Mouse (Mus musculus) brain, embryonic 14.5 days (tissue): ENCODE measurements around the gene 4930590J08Rik.

Experiments used
- CTCF ChIP-seq: fragments of 200-500 bp; IDR thresholded peaks from 2 replicates; pipeline ENCODE4 v1.5.1; 2012; ENCODE audit warnings: inconsistent platforms, mild to moderate bottlenecking, moderate library complexity, borderline replicate concordance; ENCODE audit not compliant: insufficient read depth, insufficient read length; ENCODE audit errors: extremely low read depth
- POLR2A ChIP-seq: fragments of 200-500 bp; IDR thresholded peaks from 2 replicates; pipeline ENCODE4 v1.6.1; 2012; ENCODE audit warnings: mild to moderate bottlenecking, inconsistent platforms, borderline replicate concordance; ENCODE audit not compliant: poor library complexity, insufficient read depth, insufficient read length, severe bottlenecking; ENCODE audit errors: extremely low read depth

DNA sequence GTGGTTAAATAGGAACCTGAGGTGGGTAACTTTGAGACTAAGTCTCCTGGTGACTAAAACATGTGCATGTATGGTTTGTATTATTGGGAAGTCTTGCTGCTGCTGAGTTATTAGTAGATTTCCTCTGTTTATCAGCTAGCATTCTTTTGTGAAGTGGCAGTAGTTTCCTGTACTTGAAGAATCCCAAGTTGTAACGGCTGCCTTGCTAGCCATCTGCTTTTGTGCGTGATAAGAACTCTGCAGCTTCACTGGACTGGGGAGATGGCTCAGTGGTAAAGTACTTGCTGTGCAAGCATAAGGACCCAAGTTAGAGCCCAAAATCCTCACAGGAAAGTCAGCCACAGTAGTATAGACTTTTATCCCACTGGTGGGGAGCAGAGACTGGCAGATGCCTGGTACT lies 18.8 kb upstream of the 4930590J08Rik start:
- TF ChIP-seq POLR2A, result no peak
- TF ChIP-seq CTCF, result no peak
